Mouse (Mus musculus) embryo, embryonic 10 days (tissue): ENCODE results near the gene Cul9.
"Not testable (repeated sequence)": the region's sequence is repeated elsewhere in the genome, so short reads cannot be mapped to it uniquely, and the experiment has no call there.

Source experiments
- DNase-seq: peaks from one replicate; pipeline ENCODE4 v3.0.0-alpha.2; 2015; ENCODE audit warnings: low spot score

Cul9 gene

DNA sequence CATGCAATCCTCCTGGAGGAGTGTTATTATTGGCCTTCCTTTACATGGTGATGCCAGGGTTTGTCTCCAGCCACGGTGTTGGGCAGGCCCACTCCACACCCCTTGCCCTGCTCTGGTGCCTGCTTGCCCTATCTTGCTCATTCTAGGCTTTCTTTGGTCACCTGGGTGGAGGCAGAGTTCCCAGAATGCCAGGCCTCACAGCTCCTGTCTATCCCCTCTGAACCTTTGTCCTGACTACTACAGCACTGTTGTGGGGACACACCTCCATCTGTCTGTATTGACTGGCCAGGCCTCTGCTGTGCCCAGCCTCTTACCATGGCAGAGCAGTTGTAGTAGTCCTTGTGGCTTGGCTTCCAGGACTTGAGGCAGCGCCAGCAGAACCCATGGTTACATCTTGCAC is 43.4 kb downstream of the Cul9 start:
- DNase-seq = no peak

- DNase-seq = no peak
These were observed 48.2 kb downstream of the Cul9 start for GRCm38 (mm10) chr17:46497956-46498355.

- DNase-seq = peak; percentile 96
These were observed 49.4 kb downstream of the Cul9 start, which contains the start of gene Dnph1 for GRCm38 (mm10) chr17:46496623-46497434. TSS of gene Dnph1 (plus strand) at chr17:46496711.

DNA sequence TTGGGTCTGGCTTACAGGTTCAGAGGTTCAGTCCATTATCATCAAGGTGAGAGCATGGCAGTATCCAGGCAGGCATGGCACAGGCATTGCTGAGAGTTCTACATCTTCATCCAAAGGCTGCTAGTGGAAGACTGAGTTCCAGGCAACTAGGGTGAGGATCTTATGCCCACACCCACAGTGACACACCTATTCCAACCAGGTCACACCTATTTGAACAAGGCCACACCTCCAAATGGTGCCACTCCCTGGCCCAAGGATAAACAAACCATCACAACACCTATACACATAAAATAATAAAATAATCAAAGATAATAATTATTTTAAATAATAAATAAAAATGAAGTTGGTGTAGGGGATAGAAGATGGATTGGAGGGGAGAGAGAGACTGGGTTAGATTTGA is 50.1 kb downstream of the Cul9 start:
- DNase-seq = not testable (repeated sequence)

- DNase-seq = no peak
These were observed 50.7 kb downstream of the Cul9 start for GRCm38 (mm10) chr17:46495486-46495885.

GRCm38 (mm10) chr17:46487431-46487830 is 58.8 kb downstream of the Cul9 start, which contains the start of gene Ttbk1:
TSS of gene Ttbk1 (minus strand) at chr17:46487675.
- peak; percentile 51 for DNase-seq

GRCm38 (mm10) chr17:46486995-46487394 is 59.2 kb downstream of the Cul9 start:
- no peak for DNase-seq

GRCm38 (mm10) chr17:46484461-46484875 is 61.7 kb downstream of the Cul9 start:
- peak; percentile 15 for DNase-seq

- peak; percentile 71 for DNase-seq
These were observed 62.2 kb downstream of the Cul9 start for GRCm38 (mm10) chr17:46484021-46484431.

DNA sequence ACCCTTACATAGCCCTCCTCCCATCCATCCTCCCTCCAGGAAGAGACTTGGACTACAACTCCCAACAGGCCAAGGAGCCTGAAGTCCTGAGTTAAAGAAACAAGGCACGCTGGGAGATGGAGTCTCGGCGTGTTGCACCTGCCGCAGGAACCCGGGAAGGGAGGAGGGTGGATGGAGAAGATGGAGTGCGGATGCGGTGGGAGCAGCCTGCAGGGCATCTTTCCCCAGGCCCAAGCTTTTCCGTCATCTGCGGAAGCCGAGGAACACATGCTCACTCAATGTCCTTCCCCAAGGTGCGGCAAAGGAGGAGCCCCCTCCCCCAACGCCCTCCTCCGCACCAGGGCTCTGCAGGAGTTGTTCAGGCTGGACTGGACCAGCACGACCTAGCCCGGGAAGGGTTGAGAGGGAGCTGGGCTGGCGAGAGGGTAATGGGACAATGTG is 62.6 kb downstream of the Cul9 start:
- peak; percentile 79 for DNase-seq

DNA sequence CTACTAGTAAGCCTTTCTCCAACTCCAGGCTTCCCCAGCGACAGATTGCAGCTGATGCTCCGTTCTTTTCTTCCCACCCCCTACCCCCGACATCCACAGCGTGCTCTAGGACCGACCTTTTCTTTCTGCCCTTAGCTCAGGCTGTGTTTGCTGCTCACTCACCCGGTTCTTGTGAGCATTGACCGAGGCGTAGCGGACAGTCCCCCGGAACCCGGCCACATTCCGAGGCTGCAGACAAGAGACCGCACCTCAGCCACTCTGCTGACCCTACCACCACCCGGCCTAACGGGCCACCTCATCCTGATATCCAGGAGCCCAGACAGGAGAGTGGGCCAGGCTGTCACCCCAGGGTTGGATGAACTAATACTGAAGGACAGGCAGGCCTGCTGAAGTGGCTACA is 68.9 kb downstream of the Cul9 start:
- DNase-seq = no peak

GRCm38 (mm10) chr17:46476601-46477000 is 69.6 kb downstream of the Cul9 start:
- DNase-seq = no peak

DNA sequence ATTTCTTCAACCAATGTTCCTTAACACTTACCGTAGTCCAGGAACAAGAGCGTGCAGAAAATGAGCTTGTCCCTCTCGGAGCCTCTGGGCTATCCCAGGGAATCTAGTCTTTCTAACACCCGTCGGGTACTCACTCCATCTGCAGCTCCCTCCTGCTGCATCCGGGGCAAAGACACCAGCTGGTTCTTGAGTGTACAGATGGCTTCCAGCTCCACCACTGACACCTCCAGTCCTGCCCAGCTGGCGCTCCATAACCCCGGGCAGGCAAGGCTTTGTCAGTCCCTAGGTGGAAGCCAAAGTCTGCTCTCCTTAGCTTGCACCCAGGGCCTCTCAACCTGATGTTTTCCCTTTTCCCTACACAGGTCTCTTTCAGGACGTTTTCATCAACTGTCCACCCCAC is 78.4 kb downstream of the Cul9 start:
- no peak for DNase-seq

GRCm38 (mm10) chr17:46462226-46462625 is 84.0 kb downstream of the Cul9 start:
- no peak for DNase-seq

GRCm38 (mm10) chr17:46461347-46461746 is 84.8 kb downstream of the Cul9 start:
- DNase-seq = peak; percentile 38

DNA sequence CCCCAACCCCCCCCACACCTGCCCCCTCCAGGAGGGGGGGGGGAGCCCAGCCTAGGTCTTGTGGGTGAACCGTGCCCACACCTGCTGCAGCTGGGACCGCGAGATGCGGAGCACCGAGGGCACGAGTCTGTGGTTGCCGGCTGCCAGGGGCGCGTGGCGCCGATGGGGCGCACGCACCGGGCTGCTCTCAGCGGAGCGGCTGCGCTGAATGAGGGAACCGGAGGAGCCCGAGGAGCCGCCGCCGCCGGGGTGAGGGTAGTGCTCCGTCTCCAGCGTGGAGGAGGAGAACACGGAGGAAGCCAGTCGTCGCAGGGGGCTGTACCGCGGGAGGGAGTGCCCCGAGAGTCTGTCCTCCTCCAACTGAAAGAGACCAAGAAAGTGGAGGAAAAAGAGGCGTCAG is 85.5 kb downstream of the Cul9 start:
- DNase-seq = no peak

DNA sequence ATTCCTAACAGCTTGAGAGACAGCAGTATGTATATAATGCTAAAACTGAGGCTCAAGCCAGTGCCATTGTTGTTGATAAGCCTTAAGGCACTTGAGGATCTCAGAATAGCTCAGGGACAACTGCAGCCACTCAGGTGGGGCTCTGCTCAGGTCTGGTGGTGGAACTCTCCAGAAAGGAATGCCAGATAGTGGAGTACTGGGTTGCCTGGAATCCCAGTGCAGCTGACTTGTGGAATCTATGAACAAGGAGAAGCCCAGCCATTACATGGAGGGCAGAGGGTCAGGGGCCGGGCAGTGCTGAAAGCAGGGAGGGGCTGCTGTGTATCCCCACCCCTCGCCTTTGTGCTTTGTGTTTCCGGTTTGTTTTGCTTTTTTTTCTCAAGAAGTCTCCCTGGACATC is 87.7 kb downstream of the Cul9 start:
- DNase-seq = no peak

- peak; percentile 55 for DNase-seq
These were observed 88.4 kb downstream of the Cul9 start for GRCm38 (mm10) chr17:46457791-46458190.

- peak; percentile 36 for DNase-seq
These were observed 91.0 kb downstream of the Cul9 start for GRCm38 (mm10) chr17:46455110-46455691.

GRCm38 (mm10) chr17:46454539-46454938 is 91.6 kb downstream of the Cul9 start:
- DNase-seq = no peak

DNA sequence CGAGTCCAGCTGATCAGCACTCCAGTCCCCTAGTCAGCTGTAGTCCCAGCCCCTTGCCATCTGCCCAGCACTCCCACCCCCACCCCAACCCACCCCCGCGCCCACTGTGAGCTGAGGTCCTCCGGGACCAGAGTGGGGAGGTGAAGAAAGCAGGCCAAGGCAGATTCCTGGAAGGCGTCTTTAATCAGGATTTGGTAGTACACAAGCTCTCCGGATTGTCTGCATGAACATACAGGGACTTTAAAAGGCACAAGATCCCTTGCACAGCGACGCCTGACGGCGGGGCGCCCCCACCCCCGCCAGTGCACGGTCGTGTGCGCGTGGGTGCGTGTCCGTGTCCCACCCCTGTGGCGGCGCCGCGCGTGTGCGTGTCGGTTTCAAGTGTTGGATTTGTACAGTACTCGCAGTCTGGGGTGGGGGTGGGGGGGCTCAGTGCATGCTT is 92.2 kb downstream of the Cul9 start:
- DNase-seq = no peak

GRCm38 (mm10) chr17:46453302-46453948 is 92.8 kb downstream of the Cul9 start:
- no peak for DNase-seq

- DNase-seq = no peak
These were observed 93.5 kb downstream of the Cul9 start for GRCm38 (mm10) chr17:46452683-46453082.
